Mouse (Mus musculus): ENCODE results near the gene Swap70.

GRCm38 (mm10) chr7:110288731-110289191 lies 67.2 kb downstream of the Swap70 start:
- TF ChIP-seq EP300 (IDR thresholded peaks at IDR 0.05; ENCODE audit: low read depth in 1 of 2, low read length in 2 of 2) (no peak), CHD2 (IDR thresholded peaks at IDR 0.05; ENCODE audit: low read length) (no peak), CTCF (IDR thresholded peaks at IDR 0.05 in 2 of 3, conservative IDR thresholded peaks at IDR 0.05 in 1 of 3; ENCODE audit: control insufficient read depth in 1 of 3, insufficient read depth in 1 of 3, low read depth in 2 of 3, low read length in 3 of 3, poor library complexity in 1 of 3, severe bottlenecking in 1 of 3) (no peak), TBP (IDR thresholded peaks at IDR 0.05; ENCODE audit: low read depth, low read length) (no peak), MAZ (IDR thresholded peaks at IDR 0.05; ENCODE audit: low read depth, low read length) (no peak), MYC (IDR thresholded peaks at IDR 0.05; ENCODE audit: low read depth, low read length) (no peak), ELF1 (IDR thresholded peaks at IDR 0.05; ENCODE audit: low read depth, low read length) (no peak), MAFK (IDR thresholded peaks at IDR 0.05; ENCODE audit: borderline replicate concordance, low read depth, low read length) (no peak), MAX (IDR thresholded peaks at IDR 0.05; ENCODE audit: low read length) (no peak), ZMIZ1 (IDR thresholded peaks at IDR 0.05; ENCODE audit: low read depth, low read length) (no peak), GATA1 (IDR thresholded peaks at IDR 0.05; ENCODE audit: low read depth, low read length) (no peak), E2F4 (IDR thresholded peaks at IDR 0.05; ENCODE audit: borderline replicate concordance, low read depth, low read length) (no peak), POLR2AphosphoS2 (IDR thresholded peaks at IDR 0.05; ENCODE audit: low read length) (no peak)
